Mouse (Mus musculus) yolk sac, embryonic 10.5 days (tissue): ENCODE results near the gene Slc40a1.

ENCODE experiments used
- DNase-seq: peaks from one replicate; pipeline ENCODE4 v3.0.0-alpha.2; 2017; ENCODE audit warnings: low spot score

The Slc40a1 gene

GRCm38 (mm10) chr1:45883378-45883777 is 42.9 kb downstream of the Slc40a1 start:
- DNase-seq = no peak

- no peak for DNase-seq
These were observed 44.2 kb downstream of the Slc40a1 start for GRCm38 (mm10) chr1:45882076-45882475.

GRCm38 (mm10) chr1:45881228-45881832 is 45.0 kb downstream of the Slc40a1 start:
- no peak for DNase-seq

- no peak for DNase-seq
These were observed 48.9 kb downstream of the Slc40a1 start for GRCm38 (mm10) chr1:45877463-45877862.

GRCm38 (mm10) chr1:45876450-45877198 is 49.7 kb downstream of the Slc40a1 start:
- no peak for DNase-seq

GRCm38 (mm10) chr1:45875640-45876039 is 50.7 kb downstream of the Slc40a1 start:
- DNase-seq = no peak

- no peak for DNase-seq
These were observed 53.1 kb downstream of the Slc40a1 start for GRCm38 (mm10) chr1:45873250-45873649.

- DNase-seq = no peak
These were observed 57.7 kb downstream of the Slc40a1 start for GRCm38 (mm10) chr1:45868479-45869137.

- DNase-seq = no peak
These were observed 58.3 kb downstream of the Slc40a1 start for GRCm38 (mm10) chr1:45868050-45868449.

GRCm38 (mm10) chr1:45866288-45867018 is 59.9 kb downstream of the Slc40a1 start:
- no peak for DNase-seq

- DNase-seq = no peak
These were observed 60.6 kb downstream of the Slc40a1 start for GRCm38 (mm10) chr1:45865727-45866126.

- no peak for DNase-seq
These were observed 61.0 kb downstream of the Slc40a1 start for GRCm38 (mm10) chr1:45865316-45865715.

GRCm38 (mm10) chr1:45864564-45865014 is 61.7 kb downstream of the Slc40a1 start:
- DNase-seq = no peak

GRCm38 (mm10) chr1:45863641-45864040 is 62.7 kb downstream of the Slc40a1 start:
- DNase-seq = no peak

- no peak for DNase-seq
These were observed 65.2 kb downstream of the Slc40a1 start for GRCm38 (mm10) chr1:45861162-45861561.

GRCm38 (mm10) chr1:45860349-45860748 is 66.0 kb downstream of the Slc40a1 start:
- peak; percentile 30 for DNase-seq
